Mouse (Mus musculus): ENCODE measurements around the gene Slc35g3.

Slc35g3 gene

DNA sequence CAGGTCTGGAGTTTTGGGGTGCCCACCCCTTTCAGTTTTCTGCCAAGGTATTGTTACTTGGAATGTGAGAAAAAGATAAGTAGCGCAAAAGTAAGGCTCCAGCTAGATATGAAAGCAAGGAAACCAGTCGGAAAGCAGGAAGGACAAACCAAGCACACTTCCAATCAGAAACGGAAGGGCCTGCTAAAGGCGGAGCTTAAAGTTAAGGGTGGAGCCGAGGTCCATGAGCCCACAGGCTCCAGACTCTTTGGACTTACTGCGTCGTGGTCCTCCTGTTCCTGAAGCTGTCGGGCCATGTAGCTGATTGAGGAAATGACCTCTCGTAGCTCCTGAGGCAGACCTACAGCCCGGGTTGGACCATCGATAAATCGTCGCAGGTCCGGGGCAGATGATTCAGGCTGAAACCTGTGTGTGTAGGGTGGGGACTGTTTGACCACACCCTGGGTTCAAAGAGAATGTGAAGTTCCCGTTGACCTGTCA lies 23.1 kb upstream of the Slc35g3 start:
- no peak for DNase-seq

DNA sequence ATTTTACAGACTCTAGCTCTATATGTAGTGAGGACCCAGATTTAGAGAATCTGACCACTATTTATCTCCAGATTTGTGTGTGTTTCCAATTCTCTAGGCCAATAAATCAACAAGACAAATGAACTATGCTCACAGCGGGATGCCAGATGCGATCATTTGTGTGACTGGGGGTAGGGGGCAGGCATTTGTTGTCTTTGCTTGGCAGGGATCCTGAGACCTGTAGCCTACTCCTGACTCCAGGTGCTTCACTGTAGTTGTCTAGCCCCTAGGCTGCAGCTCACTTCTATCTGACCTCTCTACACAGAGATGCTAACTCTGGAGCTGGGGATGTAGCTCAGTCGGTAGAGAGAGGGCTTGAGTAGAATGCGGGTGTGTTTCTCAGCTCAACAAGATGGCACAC lies 20.1 kb upstream of the Slc35g3 start:
- no peak for DNase-seq

DNA sequence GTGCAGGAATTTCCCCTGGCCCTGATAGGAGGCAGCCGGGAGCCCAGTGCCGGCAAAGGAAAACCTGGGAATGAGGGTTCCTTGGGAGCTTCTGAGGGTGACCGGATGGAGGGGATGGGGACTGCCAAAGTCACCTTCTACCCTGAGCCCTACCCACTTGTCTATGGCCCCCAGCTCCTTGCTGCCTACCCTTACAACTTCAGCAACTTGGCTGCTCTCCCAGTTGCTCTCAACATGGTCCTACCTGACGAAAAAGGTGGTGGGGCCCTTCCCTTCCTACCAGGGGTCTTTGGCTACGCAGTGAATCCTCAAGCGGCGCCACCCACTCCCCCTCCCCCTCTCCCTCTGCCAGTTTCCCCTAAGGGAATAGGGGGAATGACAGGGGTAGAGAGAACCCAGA lies 17.2 kb upstream of the Slc35g3 start:
- DNase-seq, result no peak

DNA sequence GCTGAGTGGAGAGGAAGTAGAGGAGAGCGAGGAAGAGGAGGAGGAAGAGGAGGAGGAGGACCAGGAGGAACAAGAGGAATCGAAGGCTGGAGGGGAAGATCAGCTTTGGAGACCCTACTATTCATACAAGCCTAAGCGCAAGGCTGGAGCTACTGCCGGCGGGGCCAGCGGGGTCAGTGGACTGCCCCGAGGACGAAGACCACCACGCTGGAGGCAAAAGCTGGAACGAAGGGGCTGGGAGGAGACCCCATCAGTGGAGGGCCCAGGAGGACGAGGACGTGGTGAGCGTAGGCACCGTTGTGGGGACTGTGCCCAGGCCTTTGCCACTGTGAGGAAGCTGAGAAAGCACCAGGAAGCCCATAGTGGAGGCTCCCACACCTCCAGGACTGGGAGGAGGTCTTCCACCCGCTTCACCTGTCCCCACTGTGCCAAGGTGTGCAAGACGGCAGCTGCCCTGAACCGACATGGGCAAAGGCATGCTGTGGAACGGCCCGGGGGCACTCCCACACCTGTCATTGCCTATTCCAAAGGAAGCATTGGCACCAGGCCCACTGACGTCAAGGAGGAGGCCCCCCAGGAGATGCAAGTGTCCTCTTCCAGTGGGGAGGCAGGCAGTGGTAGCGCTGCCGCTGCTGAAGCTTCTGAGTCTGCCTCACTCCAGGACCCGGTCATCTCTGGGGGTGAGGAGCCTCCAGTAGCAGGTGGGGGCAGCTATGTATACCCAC lies 16.7 kb upstream of the Slc35g3 start:
- DNase-seq, result no peak

DNA sequence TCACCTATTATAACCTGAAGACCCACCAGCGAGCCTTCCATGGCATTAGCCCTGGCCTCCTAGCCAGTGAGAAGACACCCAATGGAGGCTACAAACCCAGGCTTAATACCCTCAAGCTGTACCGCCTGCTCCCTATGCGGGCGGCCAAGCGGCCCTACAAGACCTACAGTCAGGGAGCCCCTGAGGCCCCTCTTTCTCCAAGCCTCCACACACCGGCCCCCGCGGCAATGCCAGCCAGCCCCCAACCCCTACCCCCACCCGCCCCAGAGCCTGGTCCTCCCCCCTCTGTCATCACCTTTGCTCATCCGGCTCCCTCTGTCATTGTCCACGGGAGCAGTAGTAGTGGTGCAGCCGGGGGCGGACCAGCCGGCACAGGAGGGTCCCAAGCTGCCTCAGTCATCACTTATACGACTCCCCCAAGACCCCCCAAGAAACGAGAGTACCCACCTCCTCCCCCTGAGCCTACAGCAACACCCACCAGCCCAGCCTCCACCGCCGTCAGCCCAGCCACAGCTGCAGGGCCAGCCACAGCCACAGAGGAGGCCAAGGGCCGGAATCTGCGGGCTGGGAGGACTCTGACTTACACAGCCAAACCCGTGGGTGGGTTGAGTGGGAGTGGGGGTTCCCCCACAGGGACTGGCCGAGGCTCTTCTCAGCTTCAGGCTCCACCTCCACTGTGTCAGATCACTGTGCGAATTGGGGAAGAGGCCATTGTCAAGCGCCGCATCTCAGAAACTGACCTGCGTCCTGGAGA lies 15.9 kb upstream of the Slc35g3 start:
- no peak for DNase-seq

DNA sequence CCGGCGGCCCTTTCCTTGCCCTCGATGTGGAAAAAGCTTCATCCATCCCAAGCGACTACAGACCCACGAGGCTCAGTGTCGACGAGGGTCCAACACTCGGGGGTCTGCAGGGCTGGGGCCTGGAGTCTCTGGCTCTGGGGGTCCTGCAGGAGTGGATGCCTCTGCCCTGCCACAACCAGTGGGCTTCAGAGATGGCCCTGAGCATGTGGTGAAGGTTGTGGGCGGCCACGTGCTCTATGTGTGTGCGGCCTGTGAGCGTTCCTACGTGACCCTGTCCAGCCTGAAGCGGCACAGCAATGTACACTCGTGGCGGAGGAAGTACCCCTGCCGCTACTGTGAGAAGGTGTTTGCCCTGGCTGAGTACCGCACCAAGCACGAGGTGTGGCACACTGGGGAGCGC lies 14.7 kb upstream of the Slc35g3 start:
- no peak for DNase-seq

DNA sequence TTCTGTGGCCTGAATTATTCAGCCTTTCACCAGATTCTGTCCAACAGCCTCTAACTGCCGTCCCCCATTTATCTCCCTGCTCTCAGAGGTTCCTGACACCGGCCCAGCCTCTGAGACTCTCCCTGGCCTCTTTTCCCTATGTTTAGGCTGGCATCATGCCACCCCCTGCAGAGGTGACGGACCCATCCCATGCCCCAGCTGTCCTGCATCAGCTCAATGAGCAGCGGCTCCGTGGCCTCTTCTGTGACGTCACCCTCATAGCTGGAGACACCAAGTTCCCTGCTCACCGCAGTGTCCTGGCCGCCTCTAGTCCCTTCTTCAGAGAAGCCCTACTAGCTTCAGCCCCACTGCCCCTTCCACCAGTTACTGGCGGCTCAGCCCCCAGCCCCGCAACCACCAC lies 13.9 kb upstream of the Slc35g3 start:
- no peak for DNase-seq

DNA sequence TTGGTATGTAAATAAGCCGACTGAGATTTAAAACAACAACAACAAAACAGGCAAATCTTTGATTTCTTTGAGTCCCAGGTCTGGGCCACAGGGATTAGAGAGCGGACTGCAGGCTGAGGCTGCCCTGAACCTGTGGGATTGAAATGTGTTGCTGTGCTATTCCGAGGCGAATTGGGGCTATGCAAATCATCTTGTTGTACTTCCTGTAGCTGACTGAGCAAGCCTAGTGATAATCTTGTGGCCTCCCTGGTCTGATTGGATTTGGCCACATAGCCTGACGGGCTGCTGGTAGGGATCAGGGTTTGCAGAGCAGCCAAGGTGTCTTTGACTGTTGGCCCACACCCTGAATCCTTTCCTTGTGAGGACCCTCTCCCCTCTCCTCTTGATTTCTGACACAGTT lies 13.2 kb upstream of the Slc35g3 start:
- DNase-seq, result peak; percentile 47

DNA sequence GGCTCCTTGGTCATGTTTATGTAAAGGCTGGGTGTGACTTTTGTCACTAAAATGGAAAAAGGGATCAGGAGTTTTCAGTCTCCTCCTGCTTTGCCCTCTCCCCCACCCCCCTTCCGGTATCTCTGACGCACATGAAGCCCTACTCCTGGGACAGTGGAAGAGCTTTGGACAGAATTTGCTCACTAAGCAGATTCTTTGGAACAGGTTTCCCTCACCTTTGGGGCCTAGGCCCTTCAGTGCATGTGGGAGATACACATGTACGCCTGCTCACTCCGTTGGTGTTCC lies 5.8 kb upstream of the Slc35g3 start:
- DNase-seq, result no peak

DNA sequence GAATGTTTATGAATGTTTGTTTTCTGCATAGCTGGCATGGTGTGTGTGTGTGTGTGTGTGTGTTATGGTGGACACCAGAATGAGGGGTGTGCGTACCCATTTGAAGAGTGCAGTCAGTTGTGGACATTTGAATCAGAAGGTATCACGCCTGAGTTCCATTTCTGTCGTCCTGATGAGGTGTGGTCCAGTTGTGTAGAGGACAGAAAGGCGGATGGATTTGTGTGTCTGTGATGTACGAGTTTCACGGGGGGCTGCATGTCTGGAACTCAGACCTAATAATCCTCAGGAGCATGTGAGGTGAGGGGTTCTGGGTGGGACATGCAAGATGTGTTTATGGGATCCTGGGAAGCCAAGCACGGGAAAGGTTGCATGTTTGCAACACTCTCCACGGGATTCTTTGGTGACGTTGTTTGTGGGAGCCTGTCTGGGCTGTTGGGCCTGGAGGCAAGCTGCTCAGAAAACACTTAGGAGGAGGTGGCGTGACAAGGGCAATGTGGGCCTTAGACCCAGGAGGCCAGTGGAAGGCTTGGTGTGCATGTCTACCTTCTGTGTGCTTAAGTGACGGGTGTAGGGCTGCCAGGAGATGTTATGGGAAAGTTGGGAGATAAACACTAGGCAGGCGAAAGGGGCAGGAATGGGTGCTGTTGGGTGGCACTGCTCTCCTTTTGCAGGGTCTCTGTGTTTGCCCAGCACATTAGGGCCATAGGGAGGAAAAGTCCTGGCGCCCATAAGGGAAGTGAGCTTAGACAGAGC lies 5.3 kb upstream of the Slc35g3 start:
- no peak for DNase-seq

DNA sequence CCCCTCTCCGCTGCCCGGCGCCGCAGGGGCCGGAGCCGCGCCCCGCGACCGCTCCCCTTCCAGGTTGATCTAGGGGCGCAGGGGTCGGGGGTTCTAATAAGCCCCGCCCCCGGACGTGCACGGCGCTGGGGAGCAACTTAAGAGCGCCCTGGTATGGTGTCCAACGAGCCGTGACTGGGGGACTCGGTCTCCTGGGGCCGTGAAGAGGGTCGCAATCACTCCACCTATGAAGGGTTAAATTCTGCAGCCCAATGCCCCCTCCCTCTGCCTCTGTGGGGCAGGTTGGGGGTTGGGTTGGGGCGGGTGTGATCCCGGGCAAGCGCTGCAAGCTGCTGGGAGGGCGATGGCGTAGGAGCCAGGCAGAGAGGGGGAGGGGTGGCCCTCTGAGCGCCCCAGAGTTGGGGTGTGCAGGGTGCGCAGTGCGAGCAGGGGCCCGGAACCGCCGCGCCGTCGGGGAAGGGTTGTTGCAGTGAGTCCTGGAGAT lies 4.4 kb upstream of the Slc35g3 start:
- DNase-seq, result peak; percentile 80

DNA sequence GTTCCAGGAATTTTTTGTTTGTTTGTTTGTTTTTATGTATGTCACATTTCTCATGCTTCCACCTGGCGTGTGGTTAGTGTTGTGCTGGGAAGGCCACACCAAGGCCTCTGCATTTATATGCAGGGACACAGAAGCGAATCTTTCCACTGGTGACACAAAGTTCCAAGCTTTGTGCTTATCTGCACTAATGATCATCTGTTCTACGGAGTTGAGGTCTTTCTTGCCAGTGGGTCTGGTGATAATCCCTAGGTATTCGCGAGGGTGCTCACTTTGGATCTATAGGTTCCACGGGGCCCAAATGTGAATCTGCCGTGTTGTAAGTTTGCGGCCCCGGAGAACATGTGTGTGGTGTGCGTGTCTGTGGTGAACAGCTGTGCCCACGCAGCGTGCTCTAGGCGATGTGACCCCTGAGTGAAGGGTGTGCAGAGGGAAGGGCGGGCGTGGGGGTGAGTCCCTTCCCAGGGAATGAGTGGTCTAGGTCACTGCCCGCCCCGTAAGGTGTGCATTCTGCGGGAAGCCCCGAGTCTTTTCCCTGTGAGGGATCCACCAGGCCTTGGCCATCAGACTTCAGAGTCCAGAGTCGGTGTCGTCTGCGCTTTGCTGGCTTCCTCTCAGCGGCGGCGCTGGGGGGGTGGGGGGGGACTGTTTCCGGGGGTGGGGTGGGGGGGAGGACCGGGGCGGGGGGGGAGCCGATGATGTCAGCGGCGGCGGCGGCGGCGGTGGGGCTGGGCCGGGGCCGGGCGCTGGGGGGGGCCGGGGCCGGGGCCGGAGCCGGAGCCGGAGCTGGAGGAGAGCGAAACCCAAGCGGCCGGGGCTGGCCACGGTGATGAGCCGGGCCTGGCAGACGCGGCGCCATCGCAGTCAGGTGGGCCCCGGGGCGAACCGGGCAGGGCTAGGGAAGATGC lies 3.7 kb upstream of the Slc35g3 start, which contains the start of gene Zbtb4:
TSS of gene Zbtb4 (plus strand) at position 692 of the 905 bp plus-strand sequence.
- DNase-seq, result peak; percentile 47 to 55

DNA sequence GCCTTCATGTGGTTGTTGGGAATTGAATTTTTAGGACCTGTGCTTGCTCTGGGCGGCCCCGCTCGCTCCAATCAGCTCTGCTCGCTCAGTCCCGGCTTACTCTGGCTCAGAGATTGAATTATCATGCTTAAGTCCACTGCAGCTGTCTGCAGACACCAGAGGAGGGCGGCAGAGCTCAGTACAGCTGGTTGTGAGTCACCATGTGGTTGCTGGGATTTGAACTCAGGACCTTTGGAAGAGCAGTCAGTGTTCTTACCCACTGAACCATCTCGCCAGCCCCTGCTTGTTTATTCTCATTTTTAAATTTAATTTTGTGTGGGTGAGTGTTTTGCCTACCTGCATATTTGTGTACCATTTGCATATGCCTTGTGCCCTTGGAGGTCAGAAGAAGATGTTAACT lies 1.8 kb upstream of the Slc35g3 start:
- peak; percentile 43 to 48 for DNase-seq

DNA sequence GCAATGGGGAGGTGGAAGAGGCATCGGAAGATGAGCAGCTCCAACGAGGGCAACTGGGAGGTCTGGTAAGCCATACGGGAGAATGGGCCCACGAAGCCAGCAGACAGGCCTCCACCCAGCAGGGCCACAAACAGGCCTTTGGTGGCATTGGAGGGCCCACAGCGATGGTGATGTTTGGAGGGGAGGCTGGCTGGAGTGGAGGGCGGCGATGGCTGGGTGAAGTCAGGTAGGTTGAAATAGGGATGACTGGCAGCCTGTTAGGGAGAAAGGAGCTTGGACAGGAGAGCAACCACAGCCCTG lies 917 bp downstream of the Slc35g3 start:
- DNase-seq, result no peak

DNA sequence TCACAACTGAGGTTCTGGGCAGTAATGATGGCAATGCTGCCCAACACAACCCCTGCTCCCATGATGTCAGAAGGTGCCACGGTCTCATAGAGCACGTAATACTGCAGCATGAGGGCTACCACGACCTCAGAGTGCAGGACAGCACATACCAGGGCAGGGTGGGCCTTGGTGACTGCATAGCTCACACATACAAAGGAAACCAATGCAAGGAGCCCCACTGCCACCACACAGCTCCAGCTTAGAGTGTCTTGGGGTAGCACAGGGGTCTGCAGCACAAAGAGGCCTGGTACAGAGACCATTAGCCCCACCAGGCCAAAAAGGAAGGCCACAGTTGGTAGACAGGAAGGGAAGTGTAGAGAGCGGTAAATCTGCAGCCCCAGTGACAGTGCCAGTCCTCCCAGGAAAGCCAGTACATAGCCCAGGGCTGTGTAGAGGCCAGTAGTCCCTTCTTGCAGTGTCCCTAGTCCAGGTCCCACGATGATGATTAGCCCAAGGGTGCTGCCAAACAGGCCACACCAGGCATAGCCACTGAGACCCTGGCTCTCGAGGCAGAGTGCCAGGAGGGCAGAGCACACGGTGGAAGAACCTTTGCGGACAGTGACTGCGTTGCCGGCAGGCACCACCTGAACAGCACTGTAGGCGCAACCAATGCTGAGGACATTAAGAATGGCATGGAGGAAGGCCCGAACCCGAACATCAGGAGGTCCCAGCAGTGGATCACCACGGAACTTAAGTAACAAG lies 1.4 kb downstream of the Slc35g3 start:
- no peak for DNase-seq

DNA sequence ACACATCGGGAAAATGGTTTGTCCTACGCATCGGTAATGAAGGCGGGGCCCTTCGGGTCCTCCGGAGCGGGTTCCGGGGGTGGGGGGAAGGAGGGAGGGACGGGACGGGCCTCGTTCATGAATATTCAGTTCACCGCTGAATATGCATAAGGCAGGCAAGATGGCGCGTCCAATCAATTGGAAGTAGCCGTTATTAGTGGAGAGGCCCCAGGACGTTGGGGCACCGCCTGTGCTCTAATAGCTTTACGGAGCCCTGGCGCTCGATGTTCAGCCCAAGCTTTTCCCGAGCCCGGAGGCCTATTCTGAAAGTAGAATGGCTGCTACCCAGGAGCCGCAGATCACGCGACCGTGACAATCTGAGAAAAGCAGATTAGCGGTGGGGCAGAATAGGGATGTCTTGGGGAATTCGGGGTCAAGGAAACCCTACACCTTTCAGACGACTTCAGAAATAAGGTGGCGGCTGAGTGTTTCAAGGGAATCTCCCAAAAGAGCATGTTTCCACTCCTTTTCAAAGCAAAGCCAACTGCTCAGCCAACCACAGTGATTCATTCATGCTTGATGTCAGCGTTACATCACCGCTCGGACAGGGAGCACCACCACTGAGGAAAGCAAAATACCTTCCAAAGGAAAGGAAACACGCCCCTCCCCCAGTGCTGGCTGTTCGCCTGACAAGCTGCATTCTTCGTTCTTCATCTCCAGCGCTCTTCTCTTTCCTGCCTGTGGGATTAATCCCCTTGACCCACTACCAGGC lies 2.6 kb downstream of the Slc35g3 start:
- DNase-seq, result peak in 1 of 2 experiments; percentile 61

DNA sequence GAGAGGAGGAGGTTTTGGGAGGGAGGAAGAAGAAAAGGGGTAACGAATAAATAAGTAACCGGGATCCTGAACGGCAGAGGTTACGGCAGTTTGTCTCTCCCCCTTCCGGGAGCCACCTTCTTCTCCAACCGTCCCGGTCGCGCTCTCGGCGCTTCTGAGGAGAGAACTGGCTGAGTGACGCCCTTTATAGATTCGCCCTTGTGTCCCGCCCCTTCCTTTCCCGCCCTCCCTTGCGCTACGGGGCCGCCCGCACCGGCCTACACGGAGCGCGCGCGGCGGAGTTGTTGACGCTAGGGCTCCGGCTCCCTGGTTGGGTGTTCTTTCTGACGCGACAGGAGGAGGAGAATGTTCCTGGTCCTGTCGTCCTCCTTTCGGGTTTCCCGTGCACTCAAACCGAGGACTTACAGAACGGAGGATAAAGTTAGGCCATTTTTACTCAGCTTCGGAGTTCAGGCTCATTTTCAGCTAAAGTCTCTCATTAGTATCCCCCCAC lies 3.2 kb downstream of the Slc35g3 start, which contains the start of gene Polr2a:
TSS of gene Polr2a (minus strand) at position 160 of the 493 bp plus-strand sequence.
- DNase-seq, result peak; percentile 99

DNA sequence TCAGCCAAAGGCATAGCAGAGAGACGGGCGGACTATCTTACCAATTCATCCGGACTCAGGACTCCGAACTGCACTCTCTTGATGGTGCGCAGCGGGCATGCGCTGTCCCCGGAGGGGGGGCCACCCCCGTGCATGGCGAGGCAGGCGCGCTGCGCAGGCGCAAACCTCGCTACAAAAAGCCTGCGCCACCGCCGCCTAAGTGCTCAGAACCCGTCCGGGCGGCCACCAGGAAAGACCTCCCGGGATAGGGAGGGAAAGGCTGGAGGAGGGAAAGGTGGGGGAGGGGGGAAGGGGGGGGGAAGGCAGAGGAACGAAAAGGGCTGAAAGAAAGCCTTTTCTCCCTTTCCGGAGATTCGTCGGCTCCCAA lies 3.7 kb downstream of the Slc35g3 start:
- DNase-seq, result peak; percentile 96 to 97

DNA sequence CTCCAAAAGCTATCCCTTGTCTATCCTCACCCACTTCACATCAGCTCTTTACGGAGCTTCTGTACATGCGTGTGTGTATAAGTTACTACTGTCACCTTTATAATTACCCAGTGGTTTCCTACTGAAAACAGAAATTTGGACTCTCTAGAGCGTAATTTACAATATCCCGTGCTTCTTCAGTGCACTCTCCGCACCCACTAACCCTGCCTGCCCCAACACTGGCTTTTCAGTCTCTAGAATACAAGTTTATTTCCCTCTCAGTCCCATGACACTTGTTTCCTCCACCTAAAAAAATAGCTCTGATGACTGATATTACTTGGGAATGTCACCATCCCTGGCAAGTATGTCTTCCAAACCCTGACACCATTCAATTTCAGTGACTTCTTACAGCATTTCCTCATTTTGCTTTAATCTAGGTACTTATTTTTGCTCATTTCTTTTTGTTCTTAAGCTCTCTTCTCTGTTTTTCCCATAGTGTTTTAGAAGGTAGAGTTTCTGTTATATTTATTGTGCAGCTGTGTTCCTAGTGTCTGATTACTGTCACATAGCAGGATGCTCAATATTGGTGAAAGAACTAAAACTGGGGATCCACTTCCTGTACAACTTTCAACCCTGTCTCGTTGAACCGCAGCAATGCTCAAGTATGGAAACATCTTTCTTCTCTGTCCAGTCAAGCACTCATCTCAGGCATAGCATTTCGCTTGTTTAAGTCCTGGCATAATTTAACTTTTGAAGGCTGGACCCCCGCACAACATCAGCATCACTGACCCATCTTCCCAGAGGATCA lies 4.3 kb downstream of the Slc35g3 start:
- peak in 1 of 2 experiments; percentile 12 for DNase-seq

DNA sequence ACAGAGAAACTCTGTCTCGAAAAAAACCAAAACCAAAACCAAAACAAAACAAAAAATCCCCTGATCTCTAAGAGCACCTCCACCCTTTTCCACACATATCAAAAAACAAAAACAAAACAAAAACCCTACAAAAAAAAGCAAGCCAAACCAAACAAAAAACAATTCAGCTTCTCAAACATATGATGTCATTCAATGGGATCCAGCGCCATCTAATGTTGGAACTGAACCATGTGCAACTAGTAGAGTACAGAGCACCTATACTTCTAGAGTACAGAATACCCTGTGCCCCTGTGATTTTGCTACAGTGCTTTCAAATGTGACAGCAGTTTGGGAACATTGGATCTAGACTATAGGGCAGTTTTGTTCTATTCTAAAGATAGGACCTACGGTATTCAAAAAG lies 7.1 kb downstream of the Slc35g3 start:
- DNase-seq, result peak; percentile 57 to 67

Measured in B cell, adult 2 months (primary cell).